Mouse (Mus musculus) MEL (cell line): Measurements from ENCODE around the gene Clpp.

Source experiments
- CTCF ChIP-seq, 3 experiments: IDR thresholded peaks in 2 of 3; conservative IDR thresholded peaks in 1 of 3; 2 replicates each; pipeline ENCODE4 v1.5.1; 2011 to 2012; ENCODE audit warnings: low read length in 3 of 3, low read depth in 2 of 3, mild to moderate bottlenecking in 2 of 3, improper control_type of control experiment in 1 of 3, inconsistent platforms in 1 of 3, mixed read lengths in 1 of 3, moderate library complexity in 1 of 3; ENCODE audit not compliant: control insufficient read depth in 1 of 3, insufficient read depth in 1 of 3, poor library complexity in 1 of 3, severe bottlenecking in 1 of 3
- EP300 ChIP-seq, 2 experiments: IDR thresholded peaks; 2 replicates each; pipeline ENCODE4 v1.6.1; 2011; ENCODE audit warnings: improper control_type of control experiment in 2 of 2, low read length in 2 of 2, low read depth in 1 of 2, mild to moderate bottlenecking in 1 of 2
- GATA1 ChIP-seq: IDR thresholded peaks from 2 replicates; pipeline ENCODE4 v1.6.1; 2011; ENCODE audit warnings: low read depth, low read length, improper control_type of control experiment
- HCFC1 ChIP-seq: IDR thresholded peaks from 2 replicates; pipeline ENCODE4 v1.6.1; 2012; ENCODE audit warnings: low read depth, mild to moderate bottlenecking, inconsistent platforms, low read length, improper control_type of control experiment, moderate library complexity
- MAFK ChIP-seq: IDR thresholded peaks from 2 replicates; pipeline ENCODE4 v1.6.1; 2011; ENCODE audit warnings: low read depth, mild to moderate bottlenecking, low read length, improper control_type of control experiment, borderline replicate concordance
- NELFE ChIP-seq: IDR thresholded peaks from 2 replicates; pipeline ENCODE4 v1.6.1; 2011; ENCODE audit warnings: low read depth, low read length, improper control_type of control experiment
- POLR2A ChIP-seq, 2 experiments: IDR thresholded peaks; 2 replicates each; pipeline ENCODE4 v1.6.1; 2011 to 2012; ENCODE audit warnings: low read length in 2 of 2, mild to moderate bottlenecking in 2 of 2, control low read depth in 1 of 2, improper control_type of control experiment in 1 of 2, low read depth in 1 of 2, moderate library complexity in 1 of 2; ENCODE audit not compliant: control insufficient read depth in 1 of 2, insufficient read depth in 1 of 2, poor library complexity in 1 of 2
- USF2 ChIP-seq, 2 experiments: IDR thresholded peaks; 2 replicates each; pipeline ENCODE4 v1.6.1; 2011 to 2012; ENCODE audit warnings: improper control_type of control experiment in 2 of 2, low read length in 2 of 2, borderline replicate concordance in 1 of 2, inconsistent platforms in 1 of 2, low read depth in 1 of 2, mild to moderate bottlenecking in 1 of 2; ENCODE audit not compliant: insufficient read depth in 1 of 2

- TF ChIP-seq CTCF (IDR thresholded peaks at IDR 0.05 in 2 of 3, conservative IDR thresholded peaks at IDR 0.05 in 1 of 3; ENCODE audit: control insufficient read depth in 1 of 3, insufficient read depth in 1 of 3, low read depth in 2 of 3, low read length in 3 of 3, poor library complexity in 1 of 3, severe bottlenecking in 1 of 3), result no peak
- TF ChIP-seq EP300 (IDR thresholded peaks at IDR 0.05; ENCODE audit: low read depth in 1 of 2, low read length in 2 of 2), result no peak
- TF ChIP-seq HCFC1, result no peak
- TF ChIP-seq POLR2A (IDR thresholded peaks at IDR 0.05; ENCODE audit: control insufficient read depth in 1 of 2, insufficient read depth in 1 of 2, low read depth in 1 of 2, low read length in 2 of 2, poor library complexity in 1 of 2), result no peak
- TF ChIP-seq GATA1, result no peak
- no peak for TF ChIP-seq NELFE
- TF ChIP-seq USF2 (IDR thresholded peaks at IDR 0.05; ENCODE audit: borderline replicate concordance in 1 of 2, insufficient read depth in 1 of 2, low read depth in 1 of 2, low read length in 2 of 2), result no peak
- no peak for TF ChIP-seq MAFK
Observed at GRCm38 (mm10) chr17:56984886-56985285, 5.2 kb upstream of the Clpp start.
